Mouse (Mus musculus) cerebellum, adult 9-11 months (tissue): Measurements from ENCODE around the gene Tm4sf1.

Source experiments
- DNase-seq: peaks from one replicate; pipeline ENCODE4 v3.0.0; 2022

Tm4sf1 gene

DNA sequence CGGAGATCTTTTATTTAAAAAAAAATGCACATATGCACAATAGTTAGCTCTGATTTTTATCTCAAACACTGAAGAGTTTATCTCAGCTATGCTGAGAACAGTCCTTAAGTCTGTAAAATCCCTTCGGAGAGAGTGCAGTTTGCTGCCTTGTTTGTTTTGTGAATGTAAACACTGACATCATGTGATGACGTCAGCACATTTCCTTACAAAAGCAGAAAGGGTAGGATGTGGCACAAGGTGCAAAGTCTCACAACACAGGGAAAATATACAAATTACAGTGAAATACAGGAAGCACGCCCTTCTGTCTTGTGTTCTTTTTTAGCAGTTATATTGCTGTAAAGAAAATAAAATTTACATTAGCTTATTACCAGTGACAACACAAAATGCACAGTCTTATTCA, 14.3 kb downstream of the Tm4sf1 start:
- DNase-seq, result no peak

DNA sequence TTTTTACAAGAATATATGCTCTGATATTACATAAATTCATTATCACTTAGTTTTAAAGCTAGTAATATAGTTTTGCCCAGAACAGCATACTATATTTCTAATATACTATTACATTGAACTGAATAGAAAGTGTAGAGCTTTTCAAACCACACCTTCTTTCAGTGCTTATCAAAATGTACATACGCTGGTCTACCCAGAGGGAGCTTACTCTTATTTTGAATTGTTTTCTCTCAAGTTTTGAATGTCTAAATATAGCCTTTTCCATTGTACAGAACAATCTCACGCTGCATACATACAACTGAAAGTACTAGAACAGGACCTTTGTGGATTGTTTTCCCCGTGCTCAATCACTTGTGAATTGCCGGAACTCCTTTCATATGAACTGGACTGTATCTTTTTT, 23.6 kb downstream of the Tm4sf1 start:
- no peak for DNase-seq

DNA sequence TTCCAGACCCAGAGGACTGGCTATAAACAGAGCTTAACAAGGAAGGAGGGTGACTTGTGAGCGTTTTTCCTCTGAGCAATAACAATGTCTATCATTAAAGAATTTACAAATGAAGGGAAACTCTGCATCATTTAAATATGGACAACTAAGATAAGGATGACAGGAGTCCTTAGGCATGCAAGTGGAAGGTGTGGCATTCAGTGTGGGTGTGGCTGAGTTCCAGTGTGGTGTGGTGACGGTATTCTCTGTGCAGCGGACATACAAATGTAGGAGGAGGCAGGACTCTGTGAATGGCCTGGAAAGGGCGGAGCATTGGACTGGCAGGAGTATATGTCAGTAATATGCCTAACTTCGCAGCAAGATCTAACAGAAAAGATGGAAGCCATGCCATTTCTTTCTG, 24.3 kb downstream of the Tm4sf1 start:
- DNase-seq, result no peak

DNA sequence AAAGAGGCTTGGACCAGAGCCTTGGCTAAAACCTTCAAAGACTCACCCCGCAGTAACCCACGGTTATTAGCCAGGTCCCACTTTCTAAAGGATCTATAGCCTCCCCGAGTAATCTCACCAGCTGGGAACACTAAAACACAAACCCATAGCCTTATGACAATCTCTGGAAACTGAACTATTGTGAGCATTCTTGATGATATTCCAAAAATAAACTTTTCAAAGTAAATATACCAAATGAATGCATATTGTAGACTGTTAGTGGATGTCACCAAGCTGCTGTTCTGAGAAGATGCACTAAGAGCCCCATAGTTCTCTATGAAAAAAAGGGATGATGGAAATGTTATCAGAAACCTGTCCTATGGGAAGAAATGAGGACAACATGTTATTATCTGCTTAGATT, 25.0 kb downstream of the Tm4sf1 start:
- no peak for DNase-seq

DNA sequence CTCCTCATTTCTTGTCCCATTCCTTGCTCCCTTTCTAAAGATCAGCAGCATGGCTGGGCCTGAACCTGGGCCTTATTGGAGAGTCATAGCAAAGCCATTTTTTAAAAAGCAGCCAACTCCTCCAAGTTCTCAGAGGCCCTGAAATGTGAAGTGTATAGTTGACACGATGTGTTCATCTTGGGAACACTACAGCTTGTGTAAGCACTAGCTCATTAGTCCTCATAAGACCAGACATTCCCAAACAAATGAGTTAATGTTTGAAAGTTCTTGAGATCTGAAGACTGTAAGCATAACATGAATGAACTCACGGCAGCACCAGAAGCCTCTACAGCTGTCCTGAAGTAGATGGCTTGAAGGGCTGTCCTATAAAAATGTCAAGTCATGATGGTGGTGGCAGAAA, 32.8 kb downstream of the Tm4sf1 start:
- DNase-seq, result no peak

DNA sequence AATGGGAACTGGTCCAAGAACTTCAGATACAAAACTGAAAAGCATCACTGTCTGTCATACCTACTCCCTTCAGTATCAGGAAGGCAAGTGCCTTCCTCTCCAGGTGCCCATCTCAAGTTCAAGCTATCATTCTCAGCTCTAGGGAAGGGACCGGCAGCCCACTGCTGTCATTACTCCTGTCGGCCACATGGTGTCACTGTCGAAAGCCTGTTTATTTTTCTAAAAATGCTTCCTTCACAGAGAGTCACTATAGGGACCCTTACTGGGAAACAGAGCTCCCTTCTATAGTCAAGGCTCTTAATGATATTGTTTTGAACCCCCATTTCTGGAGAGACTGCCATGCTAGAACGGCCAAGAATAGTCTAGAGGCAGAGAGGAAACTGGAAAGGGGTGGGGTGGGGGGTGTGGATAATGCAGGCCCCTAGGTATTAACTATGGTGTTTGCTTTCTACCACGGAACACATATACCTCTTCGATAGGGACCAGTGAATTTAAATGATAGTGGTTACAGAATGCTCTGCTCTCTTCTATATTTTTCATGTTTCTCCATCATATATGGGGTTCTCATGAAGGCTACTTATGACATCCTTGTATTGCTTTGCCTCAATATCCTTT, 34.1 kb downstream of the Tm4sf1 start:
- no peak for DNase-seq

DNA sequence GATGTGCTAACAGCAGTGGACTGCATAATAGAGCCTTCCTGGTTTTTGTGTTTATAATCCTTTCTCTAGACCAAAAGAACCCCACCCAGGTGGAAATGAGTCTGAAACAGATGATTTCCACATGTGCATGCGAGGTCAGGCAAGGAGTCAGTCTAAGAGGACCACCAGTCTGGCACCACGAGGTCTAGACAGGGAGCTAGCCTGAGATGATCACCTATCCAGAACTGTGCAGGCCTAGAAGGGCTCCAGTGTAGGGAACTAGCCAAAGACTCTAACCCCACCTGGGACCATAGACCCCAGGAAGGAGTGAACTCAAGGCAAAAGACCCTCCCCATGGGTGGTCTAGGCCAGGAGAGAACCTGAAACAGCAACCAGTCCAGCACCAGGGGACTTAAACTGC, 48.7 kb downstream of the Tm4sf1 start:
- no peak for DNase-seq

DNA sequence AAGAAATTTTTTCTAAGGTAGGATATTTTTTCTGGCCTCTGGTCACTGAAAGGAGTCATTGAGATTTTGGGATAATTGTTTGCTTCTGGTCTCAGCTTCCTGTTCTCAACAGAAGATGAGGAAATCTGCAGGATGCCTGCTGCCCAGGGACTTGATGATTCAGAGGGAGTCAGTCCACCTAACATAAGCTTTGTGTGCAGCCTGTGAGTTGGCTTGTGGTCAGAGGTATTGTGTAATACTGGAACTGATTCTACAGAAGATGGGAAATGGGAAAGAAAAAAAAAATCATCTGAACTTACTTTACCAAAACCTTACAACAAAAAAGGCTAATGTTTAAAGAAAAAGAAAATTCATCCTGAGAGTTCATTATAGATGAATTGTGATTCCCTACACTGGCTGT, 49.2 kb downstream of the Tm4sf1 start:
- no peak for DNase-seq

DNA sequence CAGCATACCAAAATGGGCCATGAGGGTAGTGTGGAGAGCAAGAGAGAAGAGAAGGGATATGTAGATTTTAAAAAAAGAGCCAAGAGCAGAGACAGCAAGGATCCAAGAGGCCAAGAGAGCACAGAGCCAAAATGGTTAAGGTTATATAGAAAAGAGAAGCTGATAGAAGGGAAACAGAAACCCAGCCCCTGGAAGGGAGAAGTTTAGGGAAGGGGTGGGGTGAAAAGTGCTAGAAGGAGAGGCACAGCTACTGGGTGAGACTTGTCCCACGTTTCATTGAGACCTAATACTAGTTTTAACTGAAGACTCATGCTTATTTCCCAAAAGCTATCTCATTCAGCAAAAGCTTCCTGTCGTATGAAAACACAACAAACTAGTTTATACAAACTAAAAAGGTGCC, 56.5 kb downstream of the Tm4sf1 start:
- DNase-seq, result no peak
